Mouse (Mus musculus) c-Kit-positive CD71-positive TER-119-positive erythroid progenitor cells, embryonic 14.5 days (primary cell): ENCODE measurements at regions not wholly inside any gene's neighbourhood (a gene's known extent, or its start where the extent isn't known, plus 50 kb on each side); places are given as distances from the start of the nearest gene placed in this dataset.
A peak's percentile ranks its signal among the peaks of the same experiment; 100 is the strongest.

Experiments
- DNase-seq: peaks from one replicate; pipeline ENCODE4 v3.0.0-alpha.2; 2013; ENCODE audit warnings: low spot score

GRCm38 (mm10) chr16:10098511-10098910, 71.5 kb upstream of the Rpl39l start:
- DNase-seq: no peak

GRCm38 (mm10) chr16:10088461-10089353, 81.3 kb upstream of the Rpl39l start:
- DNase-seq: peak; percentile 7

- DNase-seq: no peak
Measured at GRCm38 (mm10) chr16:10086341-10086740, 83.7 kb upstream of the Rpl39l start.

- DNase-seq: no peak
Measured at GRCm38 (mm10) chr16:10085429-10085828, 84.6 kb upstream of the Rpl39l start.

DNA sequence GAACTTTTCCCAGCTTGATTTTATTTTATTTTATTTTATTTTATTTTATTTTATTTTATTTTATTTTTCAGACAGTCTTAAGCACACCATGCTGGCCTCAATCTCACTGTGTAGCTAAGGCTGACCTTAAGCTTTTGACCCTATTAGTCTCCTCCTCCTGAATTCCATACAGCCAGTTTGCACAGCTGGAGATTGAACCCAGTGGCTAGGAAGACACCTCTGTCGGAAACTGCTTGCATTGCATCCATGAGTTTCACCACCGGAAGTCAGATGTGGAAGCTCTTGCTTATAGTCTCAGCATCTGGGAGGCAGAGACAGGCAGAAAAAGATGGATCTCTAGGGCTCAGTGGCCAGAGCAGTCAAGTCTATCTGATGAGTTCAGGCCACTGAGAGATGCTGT, 86.4 kb upstream of the Grin2a start:
- DNase-seq: no peak

- no peak for DNase-seq
Measured at GRCm38 (mm10) chr16:10080121-10080679, 84.8 kb upstream of the Grin2a start.

DNA sequence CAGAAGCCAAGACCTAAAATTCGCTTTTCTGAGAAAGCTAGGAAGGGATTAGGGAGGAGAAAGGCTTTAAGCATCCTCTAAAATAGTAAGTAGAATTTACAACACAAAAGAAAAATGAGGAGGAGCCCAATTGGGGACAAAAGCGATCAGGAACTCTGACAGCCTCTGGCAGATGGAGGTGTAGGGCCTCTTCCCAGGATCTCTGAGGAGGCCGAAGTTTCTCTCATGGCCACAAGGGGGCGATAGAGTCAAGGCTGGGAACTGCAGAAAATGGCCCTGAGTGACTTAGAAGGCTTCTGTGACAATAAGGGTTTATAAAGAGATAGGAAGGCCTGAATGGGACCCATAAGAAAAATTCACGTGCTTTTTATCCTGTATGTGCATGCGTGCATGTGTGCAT, 77.8 kb upstream of the Grin2a start:
- DNase-seq: peak; percentile 40

DNA sequence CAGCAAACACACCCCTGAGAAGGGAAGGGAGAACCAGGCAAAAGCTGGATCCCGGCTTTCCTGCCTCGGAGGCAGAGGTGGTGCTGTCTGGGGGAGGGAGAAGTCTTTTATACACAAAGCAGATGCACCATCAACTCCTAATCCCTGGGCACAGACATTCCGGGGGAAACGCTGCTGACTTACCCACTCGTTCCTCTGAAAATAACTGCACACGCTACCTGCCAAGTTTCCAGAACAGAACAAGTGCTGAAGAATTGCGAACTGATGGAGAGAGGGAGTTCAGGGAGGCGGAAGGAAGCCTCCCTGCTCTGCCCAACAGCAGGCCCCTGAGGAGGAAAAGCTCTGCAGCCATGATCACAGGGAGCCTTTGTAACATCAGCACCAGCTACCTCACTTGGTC, 68.1 kb upstream of the Grin2a start:
- DNase-seq: no peak

GRCm38 (mm10) chr16:10058094-10058493, 62.7 kb upstream of the Grin2a start:
- DNase-seq: no peak
